Mouse (Mus musculus) E14TG2a.4 (cell line): ENCODE data around the gene Rhoh.

Experiments used
- CTCF ChIP-seq: conservative IDR thresholded peaks from 2 replicates; pipeline ENCODE4 v1.5.1; 2014; ENCODE audit warnings: low read length
- NANOG ChIP-seq: IDR thresholded peaks from 2 replicates; pipeline ENCODE4 v1.6.1; 2014; ENCODE audit warnings: borderline replicate concordance, low read length, mixed read lengths
- POU5F1 ChIP-seq: IDR thresholded peaks from 2 replicates; pipeline ENCODE4 v1.6.1; 2014; ENCODE audit warnings: low read length, borderline replicate concordance

GRCm38 (mm10) chr5:65914342-65914741 is 53.3 kb downstream of the Rhoh start:
- TF ChIP-seq CTCF, result no peak
- no peak for TF ChIP-seq NANOG
- TF ChIP-seq POU5F1, result no peak
